Mouse (Mus musculus) kidney, postnatal 10 days (tissue): ENCODE data around the gene 2510039O18Rik.

Source experiments
- DNase-seq: peaks from one replicate; pipeline ENCODE4 v3.0.0; 2021; ENCODE audit warnings: mixed read lengths

The 2510039O18Rik gene

DNA sequence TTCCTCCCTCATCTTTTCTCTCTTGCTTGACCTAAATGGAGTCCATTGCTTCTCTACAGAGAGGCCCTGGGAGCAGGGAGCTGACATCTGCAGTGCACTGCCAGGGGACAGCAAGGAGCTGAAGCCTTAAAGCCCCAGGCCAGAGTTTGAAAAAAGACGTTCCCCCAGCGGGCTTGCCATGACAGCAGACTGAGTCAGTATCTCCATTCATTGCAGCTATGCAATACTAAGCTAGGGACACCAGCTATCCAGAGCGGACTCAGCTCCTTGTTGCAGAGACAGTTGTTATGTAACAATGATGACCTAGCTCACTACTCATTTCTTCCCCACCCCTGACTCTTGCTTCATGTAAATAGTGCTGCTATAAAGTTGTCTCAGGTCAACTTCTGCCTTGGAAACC, 54.6 kb downstream of the 2510039O18Rik start:
- no peak for DNase-seq
